Mouse (Mus musculus): ENCODE measurements around the gene Jmjd1c. TPM values are rescaled to one million over a fixed set of nuclear protein-coding genes. Genes with fewer than 3 reads are reported as not detected.

Gene Jmjd1c
- polyA plus RNA-seq, 1 experiment from 2014 or later, result 46.9 TPM

GRCm38 (mm10) chr10:67194046-67194445, 98.1 kb downstream of the Jmjd1c start:
- no peak overlapping the region for H3K4me3 ChIP-seq (ENCODE audit: low read depth, low read length)
- H3K9me3 ChIP-seq (replicated peaks; ENCODE audit: control insufficient read depth, low read length), result no peaks in the 10 kb centered on the region
- DNase-seq (ENCODE audit: low spot score) (no peak), ATAC-seq (replicated peaks; ENCODE audit: insufficient number of reproducible peaks, low FRiP score, low TSS enrichment, low read depth) (no peak)
- H3K27ac ChIP-seq (replicated peaks; ENCODE audit: low read depth, low read length), result no peak overlapping the region
- no peaks in the 10 kb centered on the region for H3K4me1 ChIP-seq (ENCODE audit: control insufficient read depth, insufficient read depth, low read length)
- no peaks in the 10 kb centered on the region for H3K27me3 ChIP-seq (ENCODE audit: control insufficient read depth, insufficient read depth, low read length)
- H3K9ac ChIP-seq (replicated peaks; ENCODE audit: low read length), result no peak overlapping the region
- H3K36me3 ChIP-seq (replicated peaks; ENCODE audit: control insufficient read depth, insufficient read depth, low read depth, low read length), result peaks cover 3% of the 10 kb centered on the region
- no peak overlapping the region for H3K4me2 ChIP-seq (ENCODE audit: low read depth, low read length)
- WGBS, result 94% methylated on average over 3 of the region's 3 CpGs

GRCm38 (mm10) chr10:67195671-67196070, 99.7 kb downstream of the Jmjd1c start:
- ATAC-seq (replicated peaks; ENCODE audit: insufficient number of reproducible peaks, low FRiP score, low TSS enrichment, low read depth), result no peak

GRCm38 (mm10) chr10:67197186-67197585, 101.3 kb downstream of the Jmjd1c start:
- ATAC-seq (replicated peaks; ENCODE audit: insufficient number of reproducible peaks, low FRiP score, low TSS enrichment, low read depth) (no peak), DNase-seq (ENCODE audit: low spot score) (no peak)
- no peaks in the 10 kb centered on the region for H3K9me3 ChIP-seq (replicated peaks; ENCODE audit: control insufficient read depth, low read length)
- no peak overlapping the region for H3K4me3 ChIP-seq (ENCODE audit: low read depth, low read length)
- no peak overlapping the region for H3K27ac ChIP-seq (replicated peaks; ENCODE audit: low read depth, low read length)
- H3K4me1 ChIP-seq (ENCODE audit: control insufficient read depth, insufficient read depth, low read length), result no peaks in the 10 kb centered on the region
- peaks cover 3% of the 10 kb centered on the region for H3K36me3 ChIP-seq (replicated peaks; ENCODE audit: control insufficient read depth, insufficient read depth, low read depth, low read length)
- H3K4me2 ChIP-seq (ENCODE audit: low read depth, low read length), result no peak overlapping the region
- no peak overlapping the region for H3K9ac ChIP-seq (replicated peaks; ENCODE audit: low read length)
- H3K27me3 ChIP-seq (ENCODE audit: control insufficient read depth, insufficient read depth, low read length), result no peaks in the 10 kb centered on the region
- WGBS, result 81% methylated on average over 4 of the region's 4 CpGs

More at GRCm38 (mm10) chr10:67195671-67196070, 99.7 kb downstream of the Jmjd1c start:
- Histone ChIP-seq H3K9me3 (replicated peaks; ENCODE audit: control insufficient read depth, low read length) (no peaks in the 10 kb centered on the region), H3K4me1 (ENCODE audit: control insufficient read depth, insufficient read depth, low read length) (no peaks in the 10 kb centered on the region), H3K4me3 (ENCODE audit: low read depth, low read length) (no peak overlapping the region), H3K27ac (replicated peaks; ENCODE audit: low read depth, low read length) (no peak overlapping the region), H3K36me3 (replicated peaks; ENCODE audit: control insufficient read depth, insufficient read depth, low read depth, low read length) (peaks cover 3% of the 10 kb centered on the region), H3K9ac (replicated peaks; ENCODE audit: low read length) (no peak overlapping the region), H3K4me2 (ENCODE audit: low read depth, low read length) (no peak overlapping the region), H3K27me3 (ENCODE audit: control insufficient read depth, insufficient read depth, low read length) (no peaks in the 10 kb centered on the region)
- WGBS, result 95% methylated on average over 1 of the region's 1 CpGs
- no peak for DNase-seq (ENCODE audit: low spot score)

DNA sequence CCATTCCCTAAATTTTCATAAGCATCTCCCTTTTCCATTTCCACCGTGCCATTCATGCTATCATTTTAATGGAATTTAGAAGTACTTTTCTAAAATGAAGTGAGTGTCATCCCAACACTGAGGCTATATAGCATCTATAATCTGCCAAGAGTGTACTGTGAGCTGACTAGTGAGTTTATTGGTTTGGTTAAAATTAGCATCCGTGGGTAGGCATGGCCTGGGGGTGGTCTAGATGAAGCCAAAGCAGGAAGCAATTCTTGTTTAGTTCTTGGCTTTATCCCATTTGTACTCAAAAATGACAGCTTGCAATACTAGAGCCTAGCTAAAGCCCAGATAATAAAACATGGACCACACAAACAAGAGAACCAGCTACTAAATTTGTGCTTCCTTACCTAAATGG, 101.9 kb downstream of the Jmjd1c start:
- no peaks in the 10 kb centered on the region for H3K36me3 ChIP-seq (replicated peaks; ENCODE audit: control insufficient read depth, insufficient read depth, low read depth, low read length)
- H3K27me3 ChIP-seq (ENCODE audit: control insufficient read depth, insufficient read depth, low read length), result no peaks in the 10 kb centered on the region
- H3K4me1 ChIP-seq (ENCODE audit: control insufficient read depth, insufficient read depth, low read length), result no peaks in the 10 kb centered on the region
- H3K4me2 ChIP-seq (ENCODE audit: low read depth, low read length), result no peak overlapping the region
- no peak overlapping the region for H3K4me3 ChIP-seq (ENCODE audit: low read depth, low read length)
- no peak for ATAC-seq (replicated peaks; ENCODE audit: insufficient number of reproducible peaks, low FRiP score, low TSS enrichment, low read depth)
- no peak overlapping the region for H3K9ac ChIP-seq (replicated peaks; ENCODE audit: low read length)
- 68% methylated on average over 2 of the region's 2 CpGs for WGBS
- DNase-seq (ENCODE audit: low spot score), result no peak
- H3K9me3 ChIP-seq (replicated peaks; ENCODE audit: control insufficient read depth, low read length), result no peaks in the 10 kb centered on the region
- no peak overlapping the region for H3K27ac ChIP-seq (replicated peaks; ENCODE audit: low read depth, low read length)

DNA sequence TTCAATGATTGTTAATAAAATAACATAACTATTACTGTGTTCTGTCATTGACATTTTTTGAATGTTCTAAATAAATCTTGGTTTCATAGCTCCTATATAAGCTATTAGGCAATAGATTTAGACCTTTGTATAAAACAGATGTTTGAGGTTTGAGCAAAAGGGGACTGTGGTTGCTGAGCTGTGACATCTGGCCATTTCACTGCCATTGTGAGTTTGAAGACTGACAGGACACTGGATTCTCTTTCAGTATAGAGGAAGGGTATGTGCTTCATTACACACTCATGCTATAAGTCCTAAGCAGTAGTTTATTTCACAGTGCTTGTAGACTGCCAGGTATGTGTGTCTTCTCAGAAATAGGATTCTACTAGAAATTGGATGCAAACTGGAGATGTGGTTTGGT, 105.8 kb downstream of the Jmjd1c start:
- no peaks in the 10 kb centered on the region for H3K27me3 ChIP-seq (ENCODE audit: control insufficient read depth, insufficient read depth, low read length)
- no peak for DNase-seq (ENCODE audit: low spot score)

DNA sequence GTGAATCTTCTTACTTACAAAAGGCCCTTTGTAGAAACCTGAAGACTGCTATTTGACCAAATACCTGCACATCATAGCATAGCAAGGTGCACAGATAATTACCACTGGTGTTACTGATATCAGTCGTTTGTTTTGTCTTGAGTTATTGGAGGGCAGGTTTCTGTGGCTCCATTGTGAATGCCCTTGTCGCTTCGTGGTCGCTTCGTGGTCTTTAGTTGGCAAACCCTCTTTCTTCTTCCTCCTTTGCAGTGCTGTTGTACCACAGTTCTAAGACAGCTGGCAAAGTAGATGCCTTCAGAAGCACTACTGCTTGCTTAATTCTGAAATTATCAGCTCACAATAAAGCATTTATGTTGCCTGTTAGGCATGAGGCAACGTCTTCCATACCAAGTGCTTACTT, 106.5 kb downstream of the Jmjd1c start:
- DNase-seq (ENCODE audit: low spot score) (no peak), ATAC-seq (replicated peaks; ENCODE audit: insufficient number of reproducible peaks, low FRiP score, low TSS enrichment, low read depth) (no peak)
- H3K9ac ChIP-seq (replicated peaks; ENCODE audit: low read length), result no peak overlapping the region
- no peaks in the 10 kb centered on the region for H3K27me3 ChIP-seq (ENCODE audit: control insufficient read depth, insufficient read depth, low read length)
- WGBS, result 86% methylated on average over 6 of the region's 6 CpGs
- H3K27ac ChIP-seq (replicated peaks; ENCODE audit: low read depth, low read length), result no peak overlapping the region
- H3K4me3 ChIP-seq (ENCODE audit: low read depth, low read length), result no peak overlapping the region
- H3K4me2 ChIP-seq (ENCODE audit: low read depth, low read length), result no peak overlapping the region
- no peaks in the 10 kb centered on the region; the same call in 1 of the 2 replicates for H3K36me3 ChIP-seq (replicated peaks; ENCODE audit: control insufficient read depth, insufficient read depth, low read depth, low read length)
- H3K4me1 ChIP-seq (ENCODE audit: control insufficient read depth, insufficient read depth, low read length), result no peaks in the 10 kb centered on the region
- no peaks in the 10 kb centered on the region for H3K9me3 ChIP-seq (replicated peaks; ENCODE audit: control insufficient read depth, low read length)

More for the DNA sequence above, 105.8 kb downstream of the Jmjd1c start:
- Histone ChIP-seq H3K27ac (replicated peaks; ENCODE audit: low read depth, low read length) (no peak overlapping the region), H3K4me1 (ENCODE audit: control insufficient read depth, insufficient read depth, low read length) (no peaks in the 10 kb centered on the region), H3K4me3 (ENCODE audit: low read depth, low read length) (no peak overlapping the region), H3K9me3 (replicated peaks; ENCODE audit: control insufficient read depth, low read length) (no peaks in the 10 kb centered on the region), H3K9ac (replicated peaks; ENCODE audit: low read length) (no peak overlapping the region), H3K4me2 (ENCODE audit: low read depth, low read length) (no peak overlapping the region), H3K36me3 (replicated peaks; ENCODE audit: control insufficient read depth, insufficient read depth, low read depth, low read length) (no peaks in the 10 kb centered on the region; the same call in 1 of the 2 replicates)
- ATAC-seq (replicated peaks; ENCODE audit: insufficient number of reproducible peaks, low FRiP score, low TSS enrichment, low read depth), result no peak

- Histone ChIP-seq H3K9ac (replicated peaks; ENCODE audit: low read length) (no peak overlapping the region), H3K4me2 (ENCODE audit: low read depth, low read length) (no peak overlapping the region), H3K27me3 (ENCODE audit: control insufficient read depth, insufficient read depth, low read length) (no peaks in the 10 kb centered on the region), H3K36me3 (replicated peaks; ENCODE audit: control insufficient read depth, insufficient read depth, low read depth, low read length) (no peaks in the 10 kb centered on the region; the same call in 1 of the 2 replicates), H3K4me1 (ENCODE audit: control insufficient read depth, insufficient read depth, low read length) (no peaks in the 10 kb centered on the region), H3K9me3 (replicated peaks; ENCODE audit: control insufficient read depth, low read length) (no peaks in the 10 kb centered on the region), H3K27ac (replicated peaks; ENCODE audit: low read depth, low read length) (no peak overlapping the region), H3K4me3 (ENCODE audit: low read depth, low read length) (no peak overlapping the region)
- ATAC-seq (replicated peaks; ENCODE audit: insufficient number of reproducible peaks, low FRiP score, low TSS enrichment, low read depth) (no peak), DNase-seq (ENCODE audit: low spot score) (no peak)
- WGBS, result 75% methylated on average over 11 of the region's 11 CpGs
Observed at GRCm38 (mm10) chr10:67204652-67205407, 108.9 kb downstream of the Jmjd1c start.

DNA sequence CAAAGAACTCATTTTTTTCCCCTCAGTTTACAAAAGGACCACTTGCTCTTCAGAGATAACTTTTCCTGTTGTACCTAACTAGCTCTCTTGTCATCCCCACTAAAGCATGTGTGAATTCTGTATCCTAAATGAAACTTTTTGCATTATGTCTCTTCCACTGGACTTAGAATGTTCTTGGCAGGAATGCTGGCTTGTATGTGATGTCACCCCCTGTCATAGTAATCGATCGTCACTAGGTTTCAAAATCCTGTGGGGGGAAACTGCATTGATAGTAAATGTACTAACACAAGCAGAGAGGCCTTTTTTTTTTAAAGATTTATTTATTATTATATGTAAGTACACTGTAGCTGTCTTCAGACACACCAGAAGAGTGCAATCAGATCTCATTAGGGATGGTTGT, 112.0 kb downstream of the Jmjd1c start:
- Histone ChIP-seq H3K4me3 (ENCODE audit: low read depth, low read length) (no peak overlapping the region), H3K9me3 (replicated peaks; ENCODE audit: control insufficient read depth, low read length) (no peaks in the 10 kb centered on the region), H3K27ac (replicated peaks; ENCODE audit: low read depth, low read length) (no peak overlapping the region), H3K4me1 (ENCODE audit: control insufficient read depth, insufficient read depth, low read length) (0 out of 2 replicates have a peak, but pooled peaks cover 2% of the 10 kb centered on the region), H3K9ac (replicated peaks; ENCODE audit: low read length) (no peak overlapping the region), H3K4me2 (ENCODE audit: low read depth, low read length) (no peak overlapping the region), H3K27me3 (ENCODE audit: control insufficient read depth, insufficient read depth, low read length) (no peaks in the 10 kb centered on the region), H3K36me3 (replicated peaks; ENCODE audit: control insufficient read depth, insufficient read depth, low read depth, low read length) (no peaks in the 10 kb centered on the region; the same call in 1 of the 2 replicates)
- DNase-seq (ENCODE audit: low spot score) (no peak), ATAC-seq (replicated peaks; ENCODE audit: insufficient number of reproducible peaks, low FRiP score, low TSS enrichment, low read depth) (no peak)
- 87% methylated on average over 2 of the region's 2 CpGs for WGBS

All from embryonic facial prominence, embryonic 11.5 days (tissue).